Mouse (Mus musculus) myocyte (in vitro differentiated cells): Measurements from ENCODE around the gene Coa3. TPM values are rescaled to one million over a fixed set of nuclear protein-coding genes. Genes with fewer than 3 reads are reported as not detected.
A peak's percentile ranks its signal among the peaks of the same experiment; 100 is the strongest.

Experiments used
- H3K27me3 ChIP-seq: one replicate; pipeline ENCODE4 v1.6.1; 2011; ENCODE audit not compliant: control insufficient read depth, insufficient read depth, insufficient read length
- H3K36me3 ChIP-seq: one replicate; pipeline ENCODE4 v1.6.1; 2011; ENCODE audit not compliant: control insufficient read depth, insufficient read depth
- H3K4me2 ChIP-seq: one replicate; pipeline ENCODE4 v1.6.1; 2011; ENCODE audit warnings: low read depth, control low read depth
- H3K4me3 ChIP-seq: one replicate; pipeline ENCODE4 v1.5.1; 2011; ENCODE audit warnings: mild to moderate bottlenecking, control low read depth, moderate library complexity
- H3K79me2 ChIP-seq: one replicate; pipeline ENCODE4 v1.6.1; 2011; ENCODE audit not compliant: control insufficient read depth, insufficient read depth
- H3ac ChIP-seq: one replicate; pipeline ENCODE4 v1.6.1; 2011; ENCODE audit not compliant: control insufficient read depth, insufficient read length
- MYOD1 ChIP-seq, 3 experiments: IDR thresholded peaks; one replicate each; pipeline ENCODE4 v1.6.1; 2011; ENCODE audit warnings: control low read depth in 2 of 3, low read depth in 2 of 3, mild to moderate bottlenecking in 2 of 3, moderate library complexity in 1 of 3; ENCODE audit not compliant: insufficient read length in 2 of 3, control insufficient read depth in 1 of 3
- POLR2A ChIP-seq: IDR thresholded peaks from one replicate; pipeline ENCODE4 v1.6.1; 2011; ENCODE audit warnings: low read depth, mild to moderate bottlenecking, control low read depth, moderate library complexity; ENCODE audit not compliant: insufficient read length
- TCF12 ChIP-seq: IDR thresholded peaks from one replicate; pipeline ENCODE4 v1.6.1; 2011; ENCODE audit warnings: mild to moderate bottlenecking, control low read depth; ENCODE audit not compliant: poor library complexity, insufficient read depth, severe bottlenecking
- TCF3 ChIP-seq: IDR thresholded peaks from one replicate; pipeline ENCODE4 v1.6.1; 2011; ENCODE audit warnings: low read depth, control low read depth; ENCODE audit not compliant: insufficient read length
- polyA plus RNA-seq: library from polyadenylated mRNA; unstranded; fragments of >200 nt; fragmentation: generic; extraction: Trizol; gene quantifications from one replicate; pipeline ENCODE4 v1.2.1, GENCODE M21; 2012; ENCODE audit warnings: missing spikeins

Coa3 gene
- polyA plus RNA-seq, 1 experiment, result 155 TPM

- H3K4me3 ChIP-seq, result no peak overlapping the region
- H3K27me3 ChIP-seq, result no peaks in the 10 kb centered on the region
- TF ChIP-seq TCF12 (no peak), POLR2A (no peak), MYOD1 (IDR thresholded peaks at IDR 0.05; ENCODE audit: control insufficient read depth in 1 of 3, insufficient read length in 2 of 3, low read depth in 2 of 3) (no peak)
- no peak overlapping the region for H3ac ChIP-seq
- no peaks in the 10 kb centered on the region for H3K36me3 ChIP-seq
- no peaks in the 10 kb centered on the region for H3K79me2 ChIP-seq
- H3K4me2 ChIP-seq, result peak overlapping the region; percentile 55
These were observed 48.8 kb downstream of the Coa3 start for GRCm38 (mm10) chr11:101230061-101230511.

GRCm38 (mm10) chr11:101229361-101229900 lies 49.5 kb downstream of the Coa3 start:
- no peaks in the 10 kb centered on the region for H3K27me3 ChIP-seq
- no peaks in the 10 kb centered on the region for H3K79me2 ChIP-seq
- H3ac ChIP-seq, result no peak overlapping the region
- TF ChIP-seq TCF3, result no peak
- H3K4me3 ChIP-seq, result no peak overlapping the region
- peak overlapping the region; percentile 55 for H3K4me2 ChIP-seq
- no peaks in the 10 kb centered on the region for H3K36me3 ChIP-seq

Other genes starting within 250 kb of the Coa3 start
- 19.8 TPM for gene Naglu, start 209.1 kb downstream of the Coa3 start, polyA plus RNA-seq
- 0.49 TPM for gene Hsd17b1, start 200.7 kb downstream of the Coa3 start, polyA plus RNA-seq
- gene Coasy, start 196.5 kb downstream of the Coa3 start, polyA plus RNA-seq, result 39.7 TPM
- gene Mlx, start 191.8 kb downstream of the Coa3 start, polyA plus RNA-seq, result 29.3 TPM
- 7.1 TPM for gene Psmc3ip, start 183.7 kb downstream of the Coa3 start, polyA plus RNA-seq
- gene Retreg3, start 159.2 kb downstream of the Coa3 start, polyA plus RNA-seq, result 41.2 TPM
- gene Tubg1, start 159.2 kb downstream of the Coa3 start, polyA plus RNA-seq, result 87.5 TPM
- gene Tubg2, start 123.2 kb downstream of the Coa3 start, polyA plus RNA-seq, result 0.18 TPM
- 1.3 TPM for gene Cntnap1, start 108.6 kb downstream of the Coa3 start, polyA plus RNA-seq
- 53.6 TPM for gene Plekhh3, start 107.8 kb downstream of the Coa3 start, polyA plus RNA-seq
- 0.56 TPM for gene Ccr10, start 103.7 kb downstream of the Coa3 start, polyA plus RNA-seq
- 13.7 TPM for gene Ezh1, start 52.7 kb downstream of the Coa3 start, polyA plus RNA-seq
- 2.5 TPM for gene Ramp2, start 33.1 kb downstream of the Coa3 start, polyA plus RNA-seq
- gene Vps25, start 25.4 kb downstream of the Coa3 start, polyA plus RNA-seq, result 141 TPM
- gene Wnk4, start 18.5 kb downstream of the Coa3 start, polyA plus RNA-seq, result 0.19 TPM
- 0.07 TPM for gene Cntd1, start 102 bp downstream of the Coa3 start, polyA plus RNA-seq
- 134 TPM for gene Becn1, start 23.2 kb upstream of the Coa3 start, polyA plus RNA-seq
- gene Psme3, start 37.1 kb upstream of the Coa3 start, polyA plus RNA-seq, result 89.0 TPM
- gene Aoc2, start 45.9 kb upstream of the Coa3 start, polyA plus RNA-seq, result 1.2 TPM
- 0.02 TPM for gene Aoc3, start 51.5 kb upstream of the Coa3 start, polyA plus RNA-seq
- not detected for gene G6pc, start 88.4 kb upstream of the Coa3 start, polyA plus RNA-seq
- gene Aarsd1, start 138.5 kb upstream of the Coa3 start, polyA plus RNA-seq, result 31.2 TPM
- gene Gm27029, start 145.7 kb upstream of the Coa3 start, polyA plus RNA-seq, result 3.8 TPM
- 13.6 TPM for gene Rundc1, start 146.0 kb upstream of the Coa3 start, polyA plus RNA-seq
- gene Ptges3l, start 146.2 kb upstream of the Coa3 start, polyA plus RNA-seq, result 58.8 TPM
- gene Rpl27, start 163.2 kb upstream of the Coa3 start, polyA plus RNA-seq, result 2,022 TPM
- gene Ifi35, start 169.3 kb upstream of the Coa3 start, polyA plus RNA-seq, result 24.8 TPM
- gene Rnd2, start 185.9 kb upstream of the Coa3 start, polyA plus RNA-seq, result 20.9 TPM
- 283 TPM for gene Vat1, start 187.1 kb upstream of the Coa3 start, polyA plus RNA-seq